Mouse (Mus musculus) NIH3T3 (cell line): Measurements from ENCODE around the gene Psme2b.
"Not testable (repeated sequence)": the region's sequence is repeated elsewhere in the genome, so short reads cannot be mapped to it uniquely, and the experiment has no call there.

Experiments used
- DNase-seq: peaks from one replicate; pipeline ENCODE4 v3.0.0-alpha.2; 2012; ENCODE audit warnings: low read depth

Gene Psme2b

GRCm38 (mm10) chr11:48900654-48901566, 45.1 kb downstream of the Psme2b start:
- not testable (repeated sequence) for DNase-seq

- DNase-seq = peak; percentile 67
Measured at GRCm38 (mm10) chr11:48898812-48899431, 47.1 kb downstream of the Psme2b start.
